Mouse (Mus musculus): Measurements from ENCODE around the gene Bpi. TPM values are rescaled to one million over a fixed set of nuclear protein-coding genes. Genes with fewer than 3 reads are reported as not detected.
A peak's percentile ranks its signal among the peaks of the same experiment; 100 is the strongest.

Gene Bpi
- polyA plus RNA-seq, 1 experiment: 0.32 TPM

DNA sequence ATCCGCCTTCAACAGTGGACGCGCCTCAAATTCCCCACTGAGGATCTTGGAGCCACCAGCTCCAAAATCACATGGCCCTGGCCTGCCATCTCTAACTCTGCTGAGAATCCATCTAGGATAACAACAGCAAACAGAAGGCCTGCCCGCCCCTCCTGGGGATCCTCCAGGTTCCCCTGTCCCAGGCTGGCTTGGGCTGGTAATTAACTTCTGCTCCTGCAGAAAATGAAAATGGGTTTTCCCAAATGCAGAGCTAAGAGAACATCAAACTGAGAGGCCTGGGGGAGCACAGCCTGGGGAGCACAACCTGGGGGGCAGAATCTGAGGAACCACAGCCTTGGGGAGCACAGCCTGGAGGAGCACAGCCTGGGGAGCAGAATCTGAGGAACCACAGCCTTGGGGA is 21.8 kb downstream of the Bpi start:
- 98% methylated on average over 4 of the region's 4 CpGs for WGBS
- no peak for TF ChIP-seq CTCF (IDR thresholded peaks at IDR 0.05; ENCODE audit: borderline replicate concordance, control insufficient read depth, extremely low read depth, insufficient read depth, low read length, poor library complexity)
- TF ChIP-seq POLR2A (IDR thresholded peaks at IDR 0.05; ENCODE audit: control insufficient read depth, extremely low read depth, insufficient read depth, low read length, poor library complexity): no peak
- DNase-seq: no peak
- H3K4me1 ChIP-seq (replicated peaks; ENCODE audit: control insufficient read depth, insufficient read depth, low read length): peaks cover 1% of the 10 kb centered on the region
- no peak overlapping the region for H3K27ac ChIP-seq (ENCODE audit: control insufficient read depth, insufficient read depth, low read length)
- H3K4me3 ChIP-seq (ENCODE audit: control insufficient read depth, insufficient read depth, low read length): no peak overlapping the region
- H3K36me3 ChIP-seq (ENCODE audit: control insufficient read depth, insufficient read depth, low read length): no peaks in the 10 kb centered on the region
- no peaks in the 10 kb centered on the region for H3K27me3 ChIP-seq (ENCODE audit: control insufficient read depth, insufficient read depth, low read length)

DNA sequence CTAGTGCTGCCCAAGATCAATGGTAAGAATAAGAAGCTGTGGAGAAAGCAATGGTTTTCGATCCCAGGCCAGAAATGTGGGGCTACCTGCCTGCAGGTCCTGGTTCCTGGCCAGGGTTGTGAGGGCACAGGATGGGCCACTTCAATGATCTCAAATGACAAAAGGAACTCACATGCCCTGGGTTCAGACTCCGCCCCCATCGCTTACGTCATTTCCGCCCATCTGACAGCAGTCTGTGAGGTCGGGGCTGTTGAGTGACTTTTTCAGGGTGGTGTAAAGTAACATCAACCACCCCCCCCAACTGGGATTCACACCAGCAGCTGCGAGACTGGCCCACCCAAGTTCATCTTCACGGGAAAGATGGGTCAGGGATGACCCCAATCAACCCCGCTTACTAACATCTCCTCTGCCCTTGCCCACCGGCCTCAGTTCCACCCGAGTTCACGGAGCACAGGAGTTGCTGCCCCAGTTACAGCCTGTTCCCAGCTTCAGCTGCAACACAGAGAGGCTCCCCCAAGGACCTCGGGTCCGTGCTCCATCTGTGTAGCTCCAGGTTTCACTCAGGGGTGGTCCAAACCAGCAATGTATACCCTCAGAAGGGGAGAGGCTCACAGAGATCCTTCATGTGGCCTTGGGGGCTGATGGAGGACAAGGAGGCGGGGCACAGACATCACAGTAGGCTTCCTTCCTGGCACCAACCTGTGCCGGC is 23.8 kb downstream of the Bpi start:
- DNase-seq: no peak
- no peaks in the 10 kb centered on the region for H3K36me3 ChIP-seq (ENCODE audit: control insufficient read depth, insufficient read depth, low read length)
- H3K4me3 ChIP-seq (ENCODE audit: control insufficient read depth, insufficient read depth, low read length): no peak overlapping the region
- no peaks in the 10 kb centered on the region for H3K4me1 ChIP-seq (replicated peaks; ENCODE audit: control insufficient read depth, insufficient read depth, low read length)
- 78% methylated on average over 16 of the region's 16 CpGs for WGBS
- no peak overlapping the region for H3K27ac ChIP-seq (ENCODE audit: control insufficient read depth, insufficient read depth, low read length)
- H3K27me3 ChIP-seq (ENCODE audit: control insufficient read depth, insufficient read depth, low read length): no peaks in the 10 kb centered on the region
- no peak for TF ChIP-seq CTCF (IDR thresholded peaks at IDR 0.05; ENCODE audit: borderline replicate concordance, control insufficient read depth, extremely low read depth, insufficient read depth, low read length, poor library complexity)
- no peak for TF ChIP-seq POLR2A (IDR thresholded peaks at IDR 0.05; ENCODE audit: control insufficient read depth, extremely low read depth, insufficient read depth, low read length, poor library complexity)

DNA sequence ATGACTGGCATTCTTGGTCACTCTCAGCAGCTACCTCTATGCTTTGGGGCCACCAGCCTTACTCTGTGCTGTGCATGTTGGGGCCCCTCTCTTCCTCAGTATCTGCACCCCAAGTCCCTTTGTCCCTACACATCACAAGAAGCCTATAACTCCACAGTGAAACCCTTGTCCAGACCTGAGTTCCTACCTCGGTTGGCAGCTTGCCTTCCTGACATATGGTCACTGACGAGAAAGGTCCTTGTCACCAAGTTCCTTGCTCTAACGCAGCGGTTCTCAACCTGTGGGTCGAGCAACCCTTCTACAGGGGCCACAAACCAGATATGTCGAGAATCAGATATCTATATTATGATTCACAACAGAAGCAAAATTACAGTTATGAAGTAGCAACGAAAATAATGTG is 25.2 kb downstream of the Bpi start:
- 69% methylated on average over 7 of the region's 7 CpGs for WGBS
- Histone ChIP-seq H3K27me3 (ENCODE audit: control insufficient read depth, insufficient read depth, low read length) (no peaks in the 10 kb centered on the region), H3K36me3 (ENCODE audit: control insufficient read depth, insufficient read depth, low read length) (no peaks in the 10 kb centered on the region), H3K4me3 (ENCODE audit: control insufficient read depth, insufficient read depth, low read length) (no peak overlapping the region), H3K27ac (ENCODE audit: control insufficient read depth, insufficient read depth, low read length) (no peak overlapping the region), H3K4me1 (replicated peaks; ENCODE audit: control insufficient read depth, insufficient read depth, low read length) (no peaks in the 10 kb centered on the region)
- no peak for DNase-seq
- TF ChIP-seq CTCF (IDR thresholded peaks at IDR 0.05; ENCODE audit: borderline replicate concordance, control insufficient read depth, extremely low read depth, insufficient read depth, low read length, poor library complexity) (no peak), POLR2A (IDR thresholded peaks at IDR 0.05; ENCODE audit: control insufficient read depth, extremely low read depth, insufficient read depth, low read length, poor library complexity) (no peak)

DNA sequence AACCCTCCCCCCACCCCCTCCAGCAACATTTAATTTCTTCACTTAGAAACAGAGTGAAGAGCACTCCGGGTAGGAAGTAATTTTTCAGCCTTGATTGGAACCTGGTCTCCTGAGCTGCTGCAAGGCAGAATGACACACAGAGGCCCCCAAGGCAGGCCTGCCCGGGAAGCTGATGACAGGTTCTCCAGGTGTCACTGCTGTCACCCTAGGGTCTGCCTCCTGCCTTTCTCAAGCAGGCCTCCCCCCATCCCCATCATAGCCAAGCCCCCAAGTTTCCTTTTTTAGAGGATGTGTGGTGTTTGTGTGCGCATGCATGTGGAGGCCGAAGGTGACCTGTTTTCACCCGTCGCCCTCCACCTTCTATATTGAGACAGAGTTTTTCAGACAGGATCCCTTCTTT is 25.9 kb downstream of the Bpi start:
- WGBS: 90% methylated on average over 6 of the region's 6 CpGs
- DNase-seq: no peak
- Histone ChIP-seq H3K27me3 (ENCODE audit: control insufficient read depth, insufficient read depth, low read length) (no peaks in the 10 kb centered on the region), H3K4me3 (ENCODE audit: control insufficient read depth, insufficient read depth, low read length) (no peak overlapping the region), H3K36me3 (ENCODE audit: control insufficient read depth, insufficient read depth, low read length) (no peaks in the 10 kb centered on the region), H3K4me1 (replicated peaks; ENCODE audit: control insufficient read depth, insufficient read depth, low read length) (no peaks in the 10 kb centered on the region), H3K27ac (ENCODE audit: control insufficient read depth, insufficient read depth, low read length) (no peak overlapping the region)
- TF ChIP-seq POLR2A (IDR thresholded peaks at IDR 0.05; ENCODE audit: control insufficient read depth, extremely low read depth, insufficient read depth, low read length, poor library complexity) (no peak), CTCF (IDR thresholded peaks at IDR 0.05; ENCODE audit: borderline replicate concordance, control insufficient read depth, extremely low read depth, insufficient read depth, low read length, poor library complexity) (no peak)

DNA sequence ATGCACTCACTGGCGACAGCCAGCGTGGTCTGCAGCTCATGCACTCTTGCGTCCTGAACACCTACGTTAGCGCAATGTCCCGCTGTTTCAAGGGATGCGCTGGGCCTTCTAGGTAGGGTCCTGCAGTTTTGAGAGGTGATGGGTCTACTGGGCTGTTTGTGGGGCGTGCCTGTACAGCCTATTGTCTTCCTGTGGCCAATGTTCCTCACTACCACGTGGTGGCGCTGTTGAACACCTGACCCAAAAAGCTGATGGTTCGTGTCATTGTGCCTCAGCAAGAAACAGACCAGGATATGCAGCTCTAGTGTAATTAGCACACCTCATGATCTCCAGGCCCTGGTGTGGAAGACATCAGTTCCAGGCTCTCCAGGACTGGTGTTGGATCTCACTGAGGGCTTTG is 26.7 kb downstream of the Bpi start:
- no peaks in the 10 kb centered on the region for H3K27me3 ChIP-seq (ENCODE audit: control insufficient read depth, insufficient read depth, low read length)
- no peaks in the 10 kb centered on the region for H3K4me1 ChIP-seq (replicated peaks; ENCODE audit: control insufficient read depth, insufficient read depth, low read length)
- WGBS: 34% methylated on average over 11 of the region's 11 CpGs
- no peak overlapping the region for H3K27ac ChIP-seq (ENCODE audit: control insufficient read depth, insufficient read depth, low read length)
- TF ChIP-seq CTCF (IDR thresholded peaks at IDR 0.05; ENCODE audit: borderline replicate concordance, control insufficient read depth, extremely low read depth, insufficient read depth, low read length, poor library complexity) (peak; percentile 81; the same call in 1 of the 2 replicates), POLR2A (IDR thresholded peaks at IDR 0.05; ENCODE audit: control insufficient read depth, extremely low read depth, insufficient read depth, low read length, poor library complexity) (no peak)
- no peak overlapping the region for H3K4me3 ChIP-seq (ENCODE audit: control insufficient read depth, insufficient read depth, low read length)
- H3K36me3 ChIP-seq (ENCODE audit: control insufficient read depth, insufficient read depth, low read length): no peaks in the 10 kb centered on the region
- peak; percentile 60 for DNase-seq

DNA sequence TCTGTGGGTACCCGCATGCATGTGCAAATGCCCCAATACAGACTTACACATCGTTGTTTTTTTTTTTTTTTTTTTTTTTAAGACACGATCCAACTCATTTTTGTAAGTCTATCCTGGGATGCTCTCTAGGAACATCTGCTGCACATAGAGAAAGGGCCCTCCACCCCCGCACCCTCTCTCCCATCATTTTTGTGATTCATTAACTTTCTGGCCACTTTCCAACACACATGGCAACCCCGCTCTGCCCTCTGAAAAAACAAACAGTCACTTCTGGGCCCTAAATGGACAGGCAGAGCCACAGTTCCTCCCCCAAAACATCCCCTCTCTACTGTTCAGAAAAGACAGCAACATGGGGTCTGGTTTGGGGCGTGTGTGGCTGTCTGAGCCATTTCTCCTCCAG is 27.8 kb downstream of the Bpi start:
- Histone ChIP-seq H3K36me3 (ENCODE audit: control insufficient read depth, insufficient read depth, low read length) (no peaks in the 10 kb centered on the region), H3K4me3 (ENCODE audit: control insufficient read depth, insufficient read depth, low read length) (no peak overlapping the region), H3K27ac (ENCODE audit: control insufficient read depth, insufficient read depth, low read length) (no peak overlapping the region), H3K27me3 (ENCODE audit: control insufficient read depth, insufficient read depth, low read length) (no peaks in the 10 kb centered on the region), H3K4me1 (replicated peaks; ENCODE audit: control insufficient read depth, insufficient read depth, low read length) (no peaks in the 10 kb centered on the region)
- no peak for TF ChIP-seq CTCF (IDR thresholded peaks at IDR 0.05; ENCODE audit: borderline replicate concordance, control insufficient read depth, extremely low read depth, insufficient read depth, low read length, poor library complexity)
- TF ChIP-seq POLR2A (IDR thresholded peaks at IDR 0.05; ENCODE audit: control insufficient read depth, extremely low read depth, insufficient read depth, low read length, poor library complexity): no peak
- 90% methylated on average over 6 of the region's 6 CpGs for WGBS
- DNase-seq: no peak

DNA sequence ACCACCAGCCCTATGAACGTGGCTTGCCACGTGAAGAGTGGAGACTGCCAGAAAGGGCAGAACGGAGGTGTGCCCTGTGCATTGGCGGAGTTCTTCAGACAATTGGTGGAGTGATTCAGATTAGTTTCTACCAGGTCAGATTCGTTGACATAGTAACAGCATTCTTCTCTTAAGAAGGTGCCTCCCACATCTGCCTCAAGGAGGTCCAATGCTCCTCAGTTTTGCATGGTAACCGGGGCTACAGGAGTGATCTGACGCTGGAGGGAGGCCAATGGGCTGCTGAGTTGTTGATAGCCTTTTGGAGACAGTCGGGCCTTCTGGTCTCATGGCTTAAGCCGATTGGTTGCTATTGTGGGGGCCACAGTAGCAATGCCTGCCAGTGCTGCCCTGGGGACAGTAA is 37.8 kb downstream of the Bpi start:
- Histone ChIP-seq H3K4me3 (ENCODE audit: control insufficient read depth, insufficient read depth, low read length) (no peak overlapping the region), H3K36me3 (ENCODE audit: control insufficient read depth, insufficient read depth, low read length) (no peaks in the 10 kb centered on the region), H3K27me3 (ENCODE audit: control insufficient read depth, insufficient read depth, low read length) (no peaks in the 10 kb centered on the region), H3K27ac (ENCODE audit: control insufficient read depth, insufficient read depth, low read length) (no peak overlapping the region), H3K4me1 (replicated peaks; ENCODE audit: control insufficient read depth, insufficient read depth, low read length) (no peaks in the 10 kb centered on the region)
- no peak for TF ChIP-seq CTCF (IDR thresholded peaks at IDR 0.05; ENCODE audit: borderline replicate concordance, control insufficient read depth, extremely low read depth, insufficient read depth, low read length, poor library complexity)
- TF ChIP-seq POLR2A (IDR thresholded peaks at IDR 0.05; ENCODE audit: control insufficient read depth, extremely low read depth, insufficient read depth, low read length, poor library complexity): no peak
- WGBS: 81% methylated on average over 9 of the region's 9 CpGs
- no peak for DNase-seq
